Mouse (Mus musculus) heart, postnatal 0 days (tissue): Measurements from ENCODE around the gene Gm5134. TPM values are rescaled to one million over a fixed set of nuclear protein-coding genes. Genes with fewer than 3 reads are reported as not detected.

Experiments
- ATAC-seq: fragments of 200-750 bp; cut with Nextera tagmentation; 2 replicates; pipeline ENCODE4 v1.8.0; 2017; ENCODE audit warnings: low read depth, moderate number of reproducible peaks, moderate library complexity; ENCODE audit not compliant: insufficient read depth
- DNase-seq: peaks from one replicate; pipeline ENCODE4 v3.0.0-alpha.2; 2016; ENCODE audit warnings: low spot score
- H3K27ac ChIP-seq: fragments of 300-500 bp; sonication (generic); 2 replicates; pipeline ENCODE4 v1.5.1; 2014; ENCODE audit warnings: low read depth, mild to moderate bottlenecking
- H3K27me3 ChIP-seq: fragments of 300-500 bp; sonication (generic); 2 replicates; pipeline ENCODE4 v1.6.1; 2014; ENCODE audit warnings: low read length, mixed read lengths; ENCODE audit not compliant: control insufficient read depth, insufficient read depth
- H3K36me3 ChIP-seq: fragments of 300-500 bp; sonication (generic); replicated peaks from 2 replicates; pipeline ENCODE4 v1.6.1; 2014; ENCODE audit warnings: low read length, mixed read lengths; ENCODE audit not compliant: control insufficient read depth, insufficient read depth
- H3K4me1 ChIP-seq: fragments of 300-500 bp; sonication (generic); 2 replicates; pipeline ENCODE4 v1.6.1; 2014; ENCODE audit warnings: antibody characterized with exemption; ENCODE audit not compliant: control insufficient read depth, insufficient read depth
- H3K4me2 ChIP-seq: fragments of 300-500 bp; sonication (generic); 2 replicates; pipeline ENCODE4 v1.6.1; 2014; ENCODE audit warnings: low read depth, mild to moderate bottlenecking, low read length, moderate library complexity
- H3K4me3 ChIP-seq: fragments of 300-500 bp; sonication (generic); 2 replicates; pipeline ENCODE4 v1.5.1; 2014; ENCODE audit warnings: low read depth, low read length
- H3K9ac ChIP-seq: fragments of 300-500 bp; sonication (generic); replicated peaks from 2 replicates; pipeline ENCODE4 v1.6.1; 2014; ENCODE audit warnings: low read depth, low read length, mixed read lengths
- H3K9me3 ChIP-seq: fragments of 300-500 bp; sonication (generic); replicated peaks from 2 replicates; pipeline ENCODE4 v1.6.1; 2016; ENCODE audit warnings: low read length; ENCODE audit not compliant: control insufficient read depth
- CTCF ChIP-seq: IDR thresholded peaks from 2 replicates; pipeline ENCODE4 v1.5.1; 2016; ENCODE audit warnings: antibody characterized with exemption, control low read depth, low read depth
- EP300 ChIP-seq: IDR thresholded peaks from 2 replicates; pipeline ENCODE4 v1.6.1; 2016; ENCODE audit warnings: antibody characterized with exemption, low read depth
- WGBS: fragments of 180-500 bp; shearing (Covaris S2); extraction: QIAGEN DNeasy Blood & Tissue Kit; methylation state at CpG from one replicate; pipeline ENCODE4 v1.1.7; 2014; 5-methylcytosine and 5-hydroxymethylcytosine counted together
- polyA plus RNA-seq: library from polyadenylated mRNA; unstranded; fragments of >200 nt; fragmentation: Nextera tagmentation; extraction: Ambion mirVana; gene quantifications from 2 replicates; pipeline ENCODE4 v1.2.1, GENCODE M21; 2015
- total RNA-seq: library from RNA; depleted of rRNA; stranded (reverse); fragments of >200 nt; gene quantifications from 2 replicates; pipeline ENCODE4 v1.2.3, GENCODE M21; 2014; ENCODE audit warnings: low replicate concordance

The Gm5134 gene
- total and polyA plus RNA-seq, 2 experiments from 2014 or later = not detected

DNA sequence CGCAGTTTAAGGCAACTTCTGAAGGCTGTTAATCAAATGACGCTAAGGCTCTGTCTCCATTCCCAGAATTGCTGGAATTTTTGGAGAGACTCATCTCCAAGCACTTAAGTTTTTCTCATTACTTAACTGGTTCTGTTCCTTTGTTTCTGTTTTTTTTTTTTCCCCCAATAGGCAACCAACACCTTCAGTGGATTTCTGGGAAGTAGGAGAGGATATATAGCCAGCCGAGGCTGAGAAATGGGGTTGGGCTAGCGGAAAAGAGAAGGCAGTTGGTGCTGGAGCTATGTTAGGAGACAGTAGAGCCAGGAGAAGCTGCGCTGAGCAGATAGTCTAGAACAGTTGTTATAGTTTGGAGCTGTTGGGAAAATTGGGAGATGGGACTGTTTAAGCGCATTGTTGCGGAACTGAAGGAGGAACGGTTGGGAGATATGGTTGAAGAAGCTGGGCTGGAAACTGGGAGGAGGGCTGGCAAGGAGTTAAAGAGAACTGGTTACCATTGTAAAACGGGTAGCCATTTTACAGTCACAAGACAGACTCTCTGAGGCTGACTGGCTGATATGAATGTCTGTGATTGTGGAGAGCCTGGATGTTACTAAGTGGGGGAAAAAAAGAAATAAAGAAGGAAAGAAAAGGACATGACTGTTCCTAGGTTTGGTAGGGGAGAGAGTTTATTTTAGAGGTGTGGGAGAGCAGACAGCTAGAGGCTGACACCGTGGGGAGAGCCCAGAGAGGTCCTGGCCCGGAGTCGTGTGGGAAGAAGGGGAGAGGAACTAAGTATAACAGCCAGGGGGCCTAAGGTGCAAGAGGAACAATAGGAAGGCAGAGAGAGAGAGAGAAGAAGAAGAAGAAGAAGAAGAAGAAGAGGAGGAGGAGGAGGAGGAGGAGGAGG is 73.1 kb downstream of the Gm5134 start:
- Histone ChIP-seq H3K27me3 (no peaks in the 10 kb centered on the region), H3K9me3 (no peaks in the 10 kb centered on the region; the same call in 1 of the 2 replicates), H3K27ac (no peak overlapping the region), H3K36me3 (no peaks in the 10 kb centered on the region), H3K9ac (no peak overlapping the region), H3K4me2 (no peak overlapping the region), H3K4me1 (no peaks in the 10 kb centered on the region), H3K4me3 (no peak overlapping the region)
- no peak for ATAC-seq
- no peak for TF ChIP-seq CTCF
- TF ChIP-seq EP300 = no peak
- WGBS = 48% methylated on average over 12 of the region's 12 CpGs
- DNase-seq = no peak

DNA sequence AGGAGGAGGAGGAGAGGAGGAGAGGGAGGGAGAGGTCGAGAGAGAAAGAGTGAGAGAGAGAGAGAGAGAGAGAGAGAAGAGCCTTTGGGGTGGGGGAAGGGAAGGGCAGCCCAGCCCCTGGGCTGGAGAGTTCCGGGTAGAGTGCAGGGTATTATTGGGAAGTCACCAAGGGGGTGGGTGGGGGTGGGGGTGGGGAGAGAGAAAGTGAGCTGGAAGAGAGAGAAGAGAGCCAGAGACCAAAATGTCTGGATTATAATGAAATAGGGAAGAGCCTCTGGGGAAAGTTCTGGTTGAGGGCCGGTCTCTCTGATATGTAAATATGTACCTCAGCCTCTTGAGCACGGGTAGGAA is 73.7 kb downstream of the Gm5134 start:
- WGBS = 30% methylated on average over 4 of the region's 4 CpGs
- Histone ChIP-seq H3K36me3 (no peaks in the 10 kb centered on the region), H3K4me2 (no peak overlapping the region), H3K4me1 (no peaks in the 10 kb centered on the region), H3K27ac (no peak overlapping the region), H3K4me3 (no peak overlapping the region), H3K27me3 (no peaks in the 10 kb centered on the region), H3K9me3 (no peaks in the 10 kb centered on the region; the same call in 1 of the 2 replicates), H3K9ac (no peak overlapping the region)
- ATAC-seq = no peak
- no peak for TF ChIP-seq EP300
- no peak for TF ChIP-seq CTCF
- DNase-seq = no peak

DNA sequence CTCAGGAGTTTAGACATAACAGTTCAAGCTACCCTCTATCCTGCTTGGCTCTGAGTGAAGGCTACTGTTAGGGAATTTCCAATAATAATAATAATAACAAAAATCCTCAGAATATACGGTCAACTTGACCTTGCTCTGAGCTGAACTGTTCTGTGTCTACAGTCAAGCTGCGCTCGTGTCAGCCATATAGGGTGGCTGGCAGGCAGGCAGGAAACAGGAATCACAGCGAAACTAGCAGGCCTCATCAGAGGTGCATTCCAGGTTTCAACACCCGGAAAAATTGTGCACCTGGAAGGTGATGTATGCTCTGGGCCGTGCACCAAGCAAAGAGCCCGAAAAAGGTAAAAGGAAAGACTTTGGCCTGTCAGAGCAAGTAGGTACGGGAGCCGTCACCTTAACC is 74.1 kb downstream of the Gm5134 start:
- DNase-seq (no peak), ATAC-seq (no peak)
- no peak overlapping the region for H3K4me3 ChIP-seq
- TF ChIP-seq CTCF (no peak), EP300 (no peak)
- H3K4me2 ChIP-seq = no peak overlapping the region
- no peaks in the 10 kb centered on the region; the same call in 1 of the 2 replicates for H3K9me3 ChIP-seq
- no peaks in the 10 kb centered on the region for H3K27me3 ChIP-seq
- no peaks in the 10 kb centered on the region for H3K36me3 ChIP-seq
- peaks cover 3% of the 10 kb centered on the region; the same call in 1 of the 2 replicates for H3K4me1 ChIP-seq
- 67% methylated on average over 9 of the region's 9 CpGs for WGBS
- H3K27ac ChIP-seq = no peak overlapping the region
- H3K9ac ChIP-seq = no peak overlapping the region

DNA sequence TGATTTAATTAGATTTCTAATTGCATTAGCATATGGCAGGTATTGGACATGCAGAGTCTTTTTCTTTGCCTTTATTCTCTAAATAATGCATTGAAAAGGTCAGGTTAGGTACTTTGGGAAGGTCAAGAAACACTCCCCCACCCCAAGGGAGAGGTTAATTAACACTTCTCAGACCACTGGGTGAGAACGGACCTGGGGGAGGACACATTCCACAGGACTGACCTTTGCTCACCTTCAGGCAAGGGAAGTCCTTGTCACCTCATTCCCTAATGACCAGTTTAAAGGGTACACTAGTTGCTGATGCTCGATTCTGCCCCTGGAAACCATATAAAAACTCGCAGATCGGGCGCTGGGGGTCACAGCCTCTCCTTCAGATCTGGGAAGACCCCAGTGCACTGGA is 75.0 kb downstream of the Gm5134 start:
- peaks cover 6% of the 10 kb centered on the region; the same call in 1 of the 2 replicates for H3K4me1 ChIP-seq
- 77% methylated on average over 5 of the region's 5 CpGs for WGBS
- no peaks in the 10 kb centered on the region for H3K27me3 ChIP-seq
- ATAC-seq (no peak), DNase-seq (no peak)
- no peaks in the 10 kb centered on the region; the same call in 1 of the 2 replicates for H3K9me3 ChIP-seq
- no peak overlapping the region for H3K4me3 ChIP-seq
- H3K36me3 ChIP-seq = no peaks in the 10 kb centered on the region
- no peak overlapping the region for H3K27ac ChIP-seq
- H3K9ac ChIP-seq = no peak overlapping the region
- TF ChIP-seq EP300 (no peak), CTCF (no peak)
- H3K4me2 ChIP-seq = no peak overlapping the region

DNA sequence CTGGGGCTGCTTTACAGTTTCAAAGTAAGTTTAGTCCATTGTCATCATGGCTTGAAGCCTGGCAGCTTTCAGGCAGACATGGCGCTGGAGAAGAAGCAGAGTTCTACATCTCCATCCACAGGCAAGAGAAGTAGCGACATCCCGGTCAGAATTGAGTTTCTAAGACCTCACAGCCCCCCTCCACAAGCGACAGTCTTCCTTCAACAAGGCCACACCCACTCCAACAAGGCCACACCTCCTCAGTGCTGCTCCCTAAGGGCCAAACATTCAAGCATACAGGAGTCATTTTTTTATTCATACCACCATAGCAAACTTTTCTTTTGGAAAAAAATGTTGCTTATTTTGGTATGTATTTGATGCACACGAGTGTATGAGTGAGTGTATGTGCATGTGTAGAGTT is 76.2 kb downstream of the Gm5134 start:
- H3K4me2 ChIP-seq = no peak overlapping the region
- no peak for ATAC-seq
- no peaks in the 10 kb centered on the region for H3K36me3 ChIP-seq
- H3K4me3 ChIP-seq = no peak overlapping the region
- DNase-seq = no peak
- TF ChIP-seq CTCF = no peak
- no peak for TF ChIP-seq EP300
- no peak overlapping the region for H3K27ac ChIP-seq
- no peaks in the 10 kb centered on the region for H3K9me3 ChIP-seq
- no peaks in the 10 kb centered on the region for H3K27me3 ChIP-seq
- H3K4me1 ChIP-seq = peaks cover 6% of the 10 kb centered on the region; the same call in 1 of the 2 replicates
- 61% methylated on average over 5 of the region's 5 CpGs for WGBS
- H3K9ac ChIP-seq = no peak overlapping the region
